Mouse (Mus musculus): ENCODE data around the gene Cdk13.
A peak's percentile ranks its signal among the peaks of the same experiment; 100 is the strongest.

Gene Cdk13

GRCm38 (mm10) chr13:17804909-17805613 lies at the start of gene Cdk13:
Cdk13 (minus strand) TSS chr13:17805097.
- peak; percentile 99 for DNase-seq (ENCODE audit: extremely low spot score)

GRCm38 (mm10) chr13:17843336-17843735 lies 38.4 kb upstream of the Cdk13 start:
- DNase-seq (ENCODE audit: extremely low spot score) = no peak

- DNase-seq (ENCODE audit: extremely low spot score) = peak; percentile 33
Measured at GRCm38 (mm10) chr13:17842756-17843155, 37.9 kb upstream of the Cdk13 start.

- no peak for DNase-seq (ENCODE audit: extremely low spot score)
Measured at GRCm38 (mm10) chr13:17839137-17839536, 34.2 kb upstream of the Cdk13 start.

- DNase-seq (ENCODE audit: extremely low spot score) = peak; percentile 63
Measured at GRCm38 (mm10) chr13:17838484-17838851, 33.6 kb upstream of the Cdk13 start.

DNA sequence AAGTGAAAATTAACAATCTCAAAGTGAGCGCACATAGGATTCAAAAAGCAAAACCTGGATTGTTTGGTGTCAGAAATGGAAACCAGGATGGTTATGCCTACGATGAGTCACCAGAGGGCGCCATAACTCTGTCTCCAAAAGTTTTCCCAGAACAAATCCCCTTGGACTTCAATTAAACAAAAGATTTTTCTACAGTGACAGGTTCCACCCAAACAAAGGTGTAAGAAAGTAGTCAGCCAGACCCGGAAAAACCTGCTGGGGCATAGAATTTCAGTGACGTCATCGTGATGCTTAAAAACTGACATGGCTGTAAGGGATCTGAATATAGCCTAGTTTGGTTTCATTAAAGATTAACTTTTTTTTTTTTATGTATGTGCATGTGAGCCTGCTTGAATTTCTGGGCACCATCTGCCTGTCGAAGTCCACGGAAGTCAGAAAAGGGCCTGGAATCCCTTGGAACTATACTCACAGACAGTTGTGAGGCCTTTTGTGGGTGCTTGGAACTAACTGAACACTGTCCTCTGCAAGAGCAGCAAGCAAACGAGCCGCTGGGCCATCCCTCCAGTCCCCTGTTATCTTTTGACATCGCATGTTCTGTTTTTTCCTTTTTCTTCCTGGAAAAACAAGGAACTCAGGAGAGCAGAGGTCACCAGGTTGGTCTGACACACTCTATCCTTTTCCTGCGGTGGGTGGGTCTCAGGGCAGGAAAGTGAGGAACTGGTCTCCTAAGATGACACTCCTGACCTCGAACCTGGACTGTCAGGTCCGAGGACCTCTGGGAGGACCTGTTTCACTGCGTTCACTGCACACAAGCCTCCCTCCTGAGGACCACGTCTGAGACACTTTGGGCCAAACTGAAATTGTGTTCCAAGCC lies 33.0 kb upstream of the Cdk13 start:
- DNase-seq (ENCODE audit: extremely low spot score) = peak; percentile 49

GRCm38 (mm10) chr13:17836808-17837207 lies 31.9 kb upstream of the Cdk13 start:
- no peak for DNase-seq (ENCODE audit: extremely low spot score)

- DNase-seq (ENCODE audit: extremely low spot score) = no peak
Measured at GRCm38 (mm10) chr13:17832940-17833339, 28.0 kb upstream of the Cdk13 start.

GRCm38 (mm10) chr13:17817226-17817625 lies 12.3 kb upstream of the Cdk13 start:
- DNase-seq (ENCODE audit: extremely low spot score) = no peak

DNA sequence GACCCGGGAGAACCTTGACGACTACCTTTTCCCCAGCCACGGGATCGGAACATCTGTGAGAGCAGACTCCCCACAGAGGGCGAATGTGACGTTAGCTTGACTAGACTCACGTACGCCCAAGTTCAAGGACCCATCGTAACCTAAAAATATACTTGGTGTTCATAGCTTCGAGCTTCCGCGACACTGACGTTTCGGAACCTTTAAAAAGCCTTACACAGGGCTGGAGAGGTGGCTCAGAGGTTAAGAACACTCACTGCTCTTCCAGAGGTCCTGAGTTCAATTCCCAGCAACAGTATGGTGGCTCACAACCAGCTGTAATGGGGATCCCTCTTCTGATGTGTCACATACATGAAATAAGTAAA lies 698 bp upstream of the Cdk13 start:
- no peak for DNase-seq (ENCODE audit: extremely low spot score)

DNA sequence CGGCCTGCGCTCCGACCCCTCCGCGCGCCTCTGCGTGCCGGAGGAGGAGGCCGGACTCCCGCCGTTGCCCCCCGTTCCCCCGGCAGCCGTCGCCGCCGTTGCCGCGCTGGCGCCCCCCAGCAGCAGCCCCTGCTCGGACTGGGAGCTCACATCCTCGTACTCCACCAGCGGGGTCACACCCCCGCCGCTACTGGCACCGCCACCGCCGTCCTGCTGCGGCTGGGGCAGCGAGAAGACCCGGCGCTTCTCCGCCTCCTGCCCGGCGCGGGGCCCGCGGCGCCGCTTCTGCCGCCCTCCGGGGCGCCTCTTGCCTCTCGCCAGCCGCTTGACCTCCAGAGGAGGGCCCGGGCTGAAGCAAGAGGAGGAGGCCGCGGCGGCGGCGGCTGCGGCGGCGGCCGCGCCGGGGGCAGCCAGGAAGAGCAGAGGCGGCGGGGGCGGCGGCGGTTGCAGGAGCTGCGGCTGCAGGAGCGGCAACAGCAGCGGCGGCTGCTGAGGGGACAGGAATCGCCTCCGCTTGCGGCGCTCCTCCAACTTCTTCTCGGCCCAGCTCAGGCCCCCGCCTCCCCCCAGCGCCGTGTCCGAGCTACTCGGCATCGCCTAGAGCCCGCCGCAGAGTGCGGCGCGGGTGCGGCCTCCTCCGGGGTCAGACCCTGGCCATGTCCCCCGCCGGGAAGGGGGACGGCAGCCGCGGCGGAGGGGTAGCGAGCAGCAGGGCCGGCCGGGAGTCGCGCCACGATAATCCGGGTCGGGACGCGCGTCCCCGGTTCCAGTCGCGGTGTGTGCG lies 647 bp downstream of the Cdk13 start:
- DNase-seq (ENCODE audit: extremely low spot score) = peak; percentile 71

DNA sequence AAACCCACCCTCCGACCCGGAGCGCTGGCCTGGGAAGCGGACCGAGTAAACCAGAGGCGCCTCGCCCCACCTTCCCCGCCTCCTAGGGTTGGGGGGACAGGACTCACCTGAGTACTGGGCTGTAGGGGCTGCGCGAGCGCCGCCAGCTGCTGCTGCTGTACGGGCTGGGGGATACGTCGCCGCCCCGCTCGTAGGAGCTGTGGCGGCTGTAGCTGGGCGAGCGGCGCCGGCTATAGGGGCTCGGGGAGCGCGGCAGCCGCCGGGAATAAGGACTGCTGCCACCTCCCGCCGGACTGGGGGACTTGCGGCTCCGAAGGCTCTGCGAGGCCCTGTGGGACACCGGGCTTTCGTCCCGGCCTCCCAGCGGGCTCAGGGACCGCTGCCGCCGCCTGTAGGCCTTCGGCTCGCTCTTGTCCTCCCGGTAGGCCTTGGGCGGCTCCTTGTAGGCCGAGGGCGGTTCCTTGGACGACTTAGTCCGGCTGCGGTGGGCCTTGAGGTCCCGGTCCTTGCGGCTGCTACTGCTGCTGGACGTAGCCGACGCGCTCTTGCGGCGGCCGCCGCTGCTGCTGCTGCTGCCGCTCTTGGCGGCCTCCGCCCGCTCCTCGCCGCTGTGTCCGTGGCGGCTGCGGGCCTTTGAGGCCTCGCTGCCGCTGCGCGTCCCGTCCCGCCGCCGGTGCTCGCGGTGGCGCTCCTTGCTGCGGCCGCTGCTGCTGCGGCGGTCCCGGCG lies 1.4 kb downstream of the Cdk13 start:
- peak; percentile 69 for DNase-seq (ENCODE audit: extremely low spot score)

- no peak for DNase-seq (ENCODE audit: extremely low spot score)
Measured at GRCm38 (mm10) chr13:17802880-17803279, 2.0 kb downstream of the Cdk13 start.

DNA sequence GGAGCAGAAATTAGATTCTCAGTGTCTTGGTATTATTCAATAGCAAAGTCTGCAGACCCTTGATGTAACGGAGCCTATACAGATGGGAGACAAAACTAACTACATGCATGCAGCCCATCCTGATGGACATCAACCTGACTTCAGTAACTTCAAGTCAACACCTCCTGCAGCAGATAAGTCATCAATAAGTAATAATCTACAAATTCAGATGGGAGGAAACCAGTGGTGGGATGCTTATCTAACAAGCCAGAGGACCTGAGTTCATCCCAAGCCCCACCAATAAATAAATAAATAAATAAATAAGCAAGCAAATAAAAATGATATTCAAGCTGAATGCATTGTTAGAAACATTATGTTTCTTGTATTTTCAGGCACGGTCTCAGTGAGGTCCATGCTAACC lies 5.2 kb downstream of the Cdk13 start:
- no peak for DNase-seq (ENCODE audit: extremely low spot score)

- DNase-seq (ENCODE audit: extremely low spot score) = no peak
Measured at GRCm38 (mm10) chr13:17795757-17796456, 9.0 kb downstream of the Cdk13 start.

DNA sequence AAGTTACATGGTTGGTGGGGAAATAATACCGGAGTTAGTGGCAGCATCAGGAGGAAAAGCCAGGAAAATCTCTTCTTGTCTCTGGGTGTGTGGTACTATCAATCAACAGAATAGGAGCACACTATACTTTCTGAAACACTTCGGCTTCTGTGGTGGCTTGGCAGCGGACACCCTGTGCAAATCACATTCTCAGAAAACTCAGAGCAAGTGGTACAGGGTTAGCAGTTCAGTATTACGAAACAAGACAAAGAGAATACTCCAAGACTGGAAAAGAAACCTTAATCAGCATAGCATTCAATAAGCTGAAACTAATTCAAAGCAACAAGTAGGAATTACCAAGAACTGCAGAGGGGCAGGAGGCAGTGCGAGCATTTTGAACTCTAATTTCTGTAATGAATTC lies 21.3 kb downstream of the Cdk13 start:
- DNase-seq (ENCODE audit: extremely low spot score) = no peak

- DNase-seq (ENCODE audit: extremely low spot score) = no peak
Measured at GRCm38 (mm10) chr13:17779923-17780322, 25.0 kb downstream of the Cdk13 start.

DNA sequence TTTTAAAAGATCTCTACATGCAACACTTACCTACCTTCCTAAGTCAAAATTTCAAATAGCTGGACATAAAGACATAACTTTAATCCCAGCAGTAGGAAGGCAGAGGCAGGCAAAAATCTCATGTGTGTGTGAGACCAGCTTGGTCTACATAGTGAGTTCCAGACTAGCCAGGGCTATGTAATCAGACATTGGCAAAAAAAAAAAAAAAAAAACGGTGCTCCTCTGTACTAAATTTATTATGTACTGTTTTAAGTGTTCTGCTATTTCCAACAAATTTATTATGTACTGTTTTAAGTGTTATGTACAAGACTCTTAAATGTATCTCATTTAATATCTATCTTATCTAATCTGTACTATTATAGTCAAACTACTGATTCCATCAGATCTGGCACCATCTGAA lies 28.6 kb downstream of the Cdk13 start:
- no peak for DNase-seq (ENCODE audit: extremely low spot score)

GRCm38 (mm10) chr13:17775364-17775763 lies 29.5 kb downstream of the Cdk13 start:
- no peak for DNase-seq (ENCODE audit: extremely low spot score)

DNA sequence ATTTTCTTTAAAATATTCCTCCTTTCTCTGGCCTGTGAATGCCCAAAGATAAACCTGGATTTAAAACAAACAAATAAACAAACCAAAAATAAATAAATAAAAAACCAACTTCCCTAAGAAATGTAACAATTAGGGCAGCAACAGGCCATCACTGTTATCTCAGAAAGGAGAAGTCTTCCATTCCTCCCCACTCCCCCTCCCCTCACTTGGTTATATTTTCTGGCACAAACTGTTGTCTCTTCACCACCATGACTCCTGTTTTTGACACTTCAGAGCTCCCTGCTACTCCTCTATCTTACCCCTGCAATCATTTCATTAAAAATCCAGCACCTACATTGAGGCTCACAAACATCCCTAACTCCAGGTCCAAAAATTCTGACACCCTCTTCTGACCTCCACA lies 31.8 kb downstream of the Cdk13 start:
- no peak for DNase-seq (ENCODE audit: extremely low spot score)

GRCm38 (mm10) chr13:17772574-17772973 lies 32.3 kb downstream of the Cdk13 start:
- no peak for DNase-seq (ENCODE audit: extremely low spot score)
